Mouse (Mus musculus) myocyte (in vitro differentiated cells): ENCODE measurements around the gene Syt1. TPM values are rescaled to one million over a fixed set of nuclear protein-coding genes. Genes with fewer than 3 reads are reported as not detected.

ENCODE experiments used
- H3K27me3 ChIP-seq: one replicate; pipeline ENCODE4 v1.6.1; 2011; ENCODE audit not compliant: control insufficient read depth, insufficient read depth, insufficient read length
- H3K36me3 ChIP-seq: one replicate; pipeline ENCODE4 v1.6.1; 2011; ENCODE audit not compliant: control insufficient read depth, insufficient read depth
- H3K4me2 ChIP-seq: one replicate; pipeline ENCODE4 v1.6.1; 2011; ENCODE audit warnings: low read depth, control low read depth
- H3K4me3 ChIP-seq: one replicate; pipeline ENCODE4 v1.5.1; 2011; ENCODE audit warnings: mild to moderate bottlenecking, control low read depth, moderate library complexity
- H3K79me2 ChIP-seq: one replicate; pipeline ENCODE4 v1.6.1; 2011; ENCODE audit not compliant: control insufficient read depth, insufficient read depth
- H3ac ChIP-seq: one replicate; pipeline ENCODE4 v1.6.1; 2011; ENCODE audit not compliant: control insufficient read depth, insufficient read length
- CEBPB ChIP-seq: IDR thresholded peaks from 2 replicates; pipeline ENCODE4 v1.6.1; 2011; ENCODE audit warnings: mild to moderate bottlenecking, moderate library complexity; ENCODE audit not compliant: poor library complexity, insufficient read depth, severe bottlenecking
- E2F4 ChIP-seq: IDR thresholded peaks from one replicate; pipeline ENCODE4 v1.6.1; 2011; ENCODE audit warnings: mild to moderate bottlenecking, control low read depth, moderate library complexity; ENCODE audit not compliant: insufficient read depth
- MAX ChIP-seq: IDR thresholded peaks from one replicate; pipeline ENCODE4 v1.6.1; 2011; ENCODE audit warnings: low read depth, mild to moderate bottlenecking, control low read depth
- MYOD1 ChIP-seq, 3 experiments: IDR thresholded peaks; one replicate each; pipeline ENCODE4 v1.6.1; 2011; ENCODE audit warnings: control low read depth in 2 of 3, low read depth in 2 of 3, mild to moderate bottlenecking in 2 of 3, moderate library complexity in 1 of 3; ENCODE audit not compliant: insufficient read length in 2 of 3, control insufficient read depth in 1 of 3
- MYOG ChIP-seq, 3 experiments: IDR thresholded peaks; one replicate each; pipeline ENCODE4 v1.6.1; 2011; ENCODE audit warnings: control low read depth in 2 of 3, low read depth in 2 of 3, mild to moderate bottlenecking in 2 of 3; ENCODE audit not compliant: insufficient read length in 2 of 3, control insufficient read depth in 1 of 3, insufficient read depth in 1 of 3
- POLR2A ChIP-seq: IDR thresholded peaks from one replicate; pipeline ENCODE4 v1.6.1; 2011; ENCODE audit warnings: low read depth, mild to moderate bottlenecking, control low read depth, moderate library complexity; ENCODE audit not compliant: insufficient read length
- POLR2AphosphoS2 ChIP-seq: IDR thresholded peaks from one replicate; pipeline ENCODE4 v1.6.1; 2011; ENCODE audit warnings: low read depth, control low read depth; ENCODE audit not compliant: insufficient read length
- REST ChIP-seq: IDR thresholded peaks from one replicate; pipeline ENCODE4 v1.6.1; 2011; ENCODE audit warnings: mild to moderate bottlenecking, control low read depth, moderate library complexity; ENCODE audit not compliant: insufficient read depth, insufficient read length
- SRF ChIP-seq: IDR thresholded peaks from one replicate; pipeline ENCODE4 v1.6.1; 2011; ENCODE audit warnings: low read depth; ENCODE audit not compliant: control insufficient read depth, insufficient read length
- TCF12 ChIP-seq: IDR thresholded peaks from one replicate; pipeline ENCODE4 v1.6.1; 2011; ENCODE audit warnings: mild to moderate bottlenecking, control low read depth; ENCODE audit not compliant: poor library complexity, insufficient read depth, severe bottlenecking
- TCF3 ChIP-seq: IDR thresholded peaks from one replicate; pipeline ENCODE4 v1.6.1; 2011; ENCODE audit warnings: low read depth, control low read depth; ENCODE audit not compliant: insufficient read length
- USF1 ChIP-seq: IDR thresholded peaks from one replicate; pipeline ENCODE4 v1.6.1; 2011; ENCODE audit warnings: low read depth, mild to moderate bottlenecking, control low read depth, moderate library complexity
- polyA plus RNA-seq: library from polyadenylated mRNA; unstranded; fragments of >200 nt; fragmentation: generic; extraction: Trizol; gene quantifications from one replicate; pipeline ENCODE4 v1.2.1, GENCODE M21; 2012; ENCODE audit warnings: missing spikeins

Syt1 gene
- polyA plus RNA-seq, 1 experiment, result 0.06 TPM

DNA sequence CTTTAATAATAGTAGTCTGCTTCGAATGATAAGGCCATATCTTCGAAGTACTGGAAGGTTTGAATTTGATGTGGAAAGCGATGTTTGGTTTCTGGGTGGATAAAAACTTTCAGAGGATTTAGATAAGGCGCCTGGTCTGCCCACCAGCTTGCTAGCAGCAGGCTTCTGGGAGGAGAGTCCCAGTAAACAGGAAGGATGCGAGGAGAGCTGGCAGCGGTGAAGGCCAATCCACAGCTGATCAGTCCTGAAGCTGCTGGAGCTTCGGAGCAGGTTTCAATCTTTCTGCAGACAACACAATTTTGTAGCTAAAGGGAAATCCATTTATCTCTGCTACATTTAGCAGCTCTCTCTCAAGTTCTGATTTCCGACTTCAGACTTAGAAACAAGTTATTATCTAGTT lies 358.7 kb downstream of the Syt1 start:
- Histone ChIP-seq H3K36me3 (no peaks in the 10 kb centered on the region), H3K4me2 (no peak overlapping the region), H3K4me3 (no peak overlapping the region), H3K79me2 (no peaks in the 10 kb centered on the region), H3K27me3 (no peaks in the 10 kb centered on the region), H3ac (no peak overlapping the region)
- TF ChIP-seq TCF12 (no peak), REST (no peak), POLR2A (no peak), E2F4 (no peak)

DNA sequence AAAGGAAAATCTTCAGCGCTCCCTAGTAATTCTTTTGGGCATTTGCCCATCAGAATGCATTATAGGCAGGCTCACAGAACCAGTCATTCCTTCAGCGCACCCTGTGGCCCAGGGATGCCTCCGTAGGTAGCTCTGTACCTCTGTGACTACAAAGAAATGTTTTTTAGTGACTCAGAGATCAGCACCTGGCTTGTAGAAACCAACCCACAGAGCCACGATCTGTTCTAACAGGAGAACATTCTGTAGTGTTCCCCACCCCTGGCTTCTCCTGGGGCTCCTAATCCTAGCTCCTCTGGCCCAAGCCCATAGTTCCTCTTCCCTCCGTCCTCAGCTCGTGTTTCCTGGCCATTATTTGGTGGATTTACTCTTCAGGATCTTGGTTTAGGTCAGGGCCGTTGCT lies 361.6 kb downstream of the Syt1 start:
- TF ChIP-seq POLR2A, result no peak
- no peak for TF ChIP-seq MAX
- TF ChIP-seq E2F4, result no peak
- TF ChIP-seq REST, result no peak
- no peak for TF ChIP-seq MYOG (IDR thresholded peaks at IDR 0.05; ENCODE audit: control insufficient read depth in 1 of 3, insufficient read depth in 1 of 3, insufficient read length in 2 of 3, low read depth in 2 of 3)
- TF ChIP-seq SRF, result no peak
- no peak for TF ChIP-seq TCF12
- no peak for TF ChIP-seq TCF3
- TF ChIP-seq MYOD1 (IDR thresholded peaks at IDR 0.05; ENCODE audit: control insufficient read depth in 1 of 3, insufficient read length in 2 of 3, low read depth in 2 of 3), result no peak
- no peak for TF ChIP-seq CEBPB
- TF ChIP-seq POLR2AphosphoS2, result no peak
- TF ChIP-seq USF1, result no peak
- Histone ChIP-seq H3K4me3 (no peak overlapping the region), H3K79me2 (no peaks in the 10 kb centered on the region), H3K36me3 (no peaks in the 10 kb centered on the region), H3ac (no peak overlapping the region), H3K27me3 (no peaks in the 10 kb centered on the region), H3K4me2 (no peak overlapping the region)

DNA sequence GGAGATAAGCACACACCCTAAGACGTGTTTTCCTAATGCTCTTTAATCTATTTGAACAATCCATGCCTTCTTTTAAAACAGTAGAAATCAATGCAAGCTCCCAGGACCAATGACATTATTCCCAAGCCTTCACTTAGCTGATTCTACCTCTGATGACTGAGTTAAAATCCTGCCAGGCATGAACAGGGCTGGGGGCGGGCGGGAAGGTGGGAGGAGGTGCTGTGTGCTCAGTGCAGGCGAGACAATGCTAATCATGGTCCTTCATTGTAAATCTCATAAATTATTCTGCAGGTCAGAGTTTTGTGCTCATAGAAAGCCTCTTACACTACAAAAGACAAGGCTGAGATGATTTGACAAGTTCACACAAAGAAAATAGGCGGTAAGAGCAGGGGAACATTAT lies 366.9 kb downstream of the Syt1 start:
- Histone ChIP-seq H3K4me3 (no peak overlapping the region), H3K79me2 (no peaks in the 10 kb centered on the region), H3K4me2 (no peak overlapping the region), H3ac (no peak overlapping the region), H3K27me3 (no peaks in the 10 kb centered on the region), H3K36me3 (no peaks in the 10 kb centered on the region)
- TF ChIP-seq MYOD1 (IDR thresholded peaks at IDR 0.05; ENCODE audit: control insufficient read depth in 1 of 3, insufficient read length in 2 of 3, low read depth in 2 of 3) (no peak), SRF (no peak), MYOG (IDR thresholded peaks at IDR 0.05; ENCODE audit: control insufficient read depth in 1 of 3, insufficient read depth in 1 of 3, insufficient read length in 2 of 3, low read depth in 2 of 3) (no peak), REST (no peak), TCF3 (no peak), CEBPB (no peak), MAX (no peak), E2F4 (no peak), TCF12 (no peak), POLR2A (no peak), POLR2AphosphoS2 (no peak), USF1 (no peak)

DNA sequence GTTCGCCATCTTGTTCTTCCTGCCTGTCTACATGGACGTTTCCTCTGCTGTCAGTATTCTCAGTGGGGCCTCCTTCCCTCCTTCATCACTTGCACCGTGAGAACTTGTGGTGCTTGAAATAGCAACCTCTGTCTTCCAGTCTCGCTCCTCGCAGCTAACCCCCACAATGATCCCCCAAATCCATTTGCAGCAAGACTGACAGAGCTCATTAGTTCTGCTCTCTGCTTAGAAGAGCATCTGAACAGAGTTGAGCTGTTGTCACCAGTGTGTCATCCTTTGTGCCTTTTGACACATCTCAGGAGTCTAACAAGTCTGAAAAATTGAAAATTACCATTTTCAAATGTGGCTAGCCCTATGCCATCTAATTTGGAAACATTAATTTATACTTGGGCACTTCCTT lies 372.7 kb downstream of the Syt1 start:
- no peaks in the 10 kb centered on the region for H3K27me3 ChIP-seq
- no peaks in the 10 kb centered on the region for H3K36me3 ChIP-seq
- H3K79me2 ChIP-seq, result no peaks in the 10 kb centered on the region
- TF ChIP-seq SRF (no peak), USF1 (no peak), MYOG (IDR thresholded peaks at IDR 0.05; ENCODE audit: control insufficient read depth in 1 of 3, insufficient read depth in 1 of 3, insufficient read length in 2 of 3, low read depth in 2 of 3) (no peak), POLR2AphosphoS2 (no peak), CEBPB (no peak)
- H3K4me2 ChIP-seq, result no peak overlapping the region
- H3ac ChIP-seq, result no peak overlapping the region
- no peak overlapping the region for H3K4me3 ChIP-seq

DNA sequence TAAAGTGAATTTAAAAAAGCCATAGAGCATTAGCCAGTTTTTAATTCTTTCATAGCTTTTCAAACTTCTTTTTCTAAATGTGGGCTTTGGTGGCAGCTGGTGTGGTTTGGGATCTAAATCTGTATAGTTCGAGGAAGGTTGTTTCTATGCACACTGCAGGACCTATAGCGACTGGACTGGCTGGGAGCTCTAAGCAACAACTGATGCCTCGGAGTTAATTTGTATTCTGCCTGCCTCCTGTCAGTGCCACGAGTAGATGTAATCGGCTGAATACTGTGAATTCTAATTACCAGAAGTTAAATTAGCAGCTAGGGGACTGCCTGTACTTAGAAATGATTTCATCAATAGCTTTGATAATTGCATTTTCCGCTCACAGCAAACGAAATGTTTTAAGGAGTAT lies 374.7 kb downstream of the Syt1 start:
- no peak overlapping the region for H3K4me3 ChIP-seq
- H3K27me3 ChIP-seq, result no peaks in the 10 kb centered on the region
- no peaks in the 10 kb centered on the region for H3K79me2 ChIP-seq
- H3K4me2 ChIP-seq, result no peak overlapping the region
- no peaks in the 10 kb centered on the region for H3K36me3 ChIP-seq
- H3ac ChIP-seq, result no peak overlapping the region
- TF ChIP-seq MYOG (IDR thresholded peaks at IDR 0.05; ENCODE audit: control insufficient read depth in 1 of 3, insufficient read depth in 1 of 3, insufficient read length in 2 of 3, low read depth in 2 of 3), result no peak
- TF ChIP-seq MAX, result no peak
- no peak for TF ChIP-seq POLR2AphosphoS2
- no peak for TF ChIP-seq USF1
- no peak for TF ChIP-seq CEBPB
- TF ChIP-seq TCF3, result no peak
- no peak for TF ChIP-seq REST
- TF ChIP-seq MYOD1 (IDR thresholded peaks at IDR 0.05; ENCODE audit: control insufficient read depth in 1 of 3, insufficient read length in 2 of 3, low read depth in 2 of 3), result no peak
- TF ChIP-seq TCF12, result no peak
- TF ChIP-seq SRF, result no peak
- TF ChIP-seq E2F4, result no peak
- no peak for TF ChIP-seq POLR2A
